Mouse (Mus musculus) forelimb bud, embryonic 11.5 days (tissue): Measurements from ENCODE around the gene Dag1.
A peak's percentile ranks its signal among the peaks of the same experiment; 100 is the strongest.
"Not testable (repeated sequence)": the region's sequence is repeated elsewhere in the genome, so short reads cannot be mapped to it uniquely, and the experiment has no call there.

Experiments used
- DNase-seq: peaks from one replicate; pipeline ENCODE4 v3.0.0-alpha.2; 2012; ENCODE audit warnings: low read depth, low spot score

The Dag1 gene

DNA sequence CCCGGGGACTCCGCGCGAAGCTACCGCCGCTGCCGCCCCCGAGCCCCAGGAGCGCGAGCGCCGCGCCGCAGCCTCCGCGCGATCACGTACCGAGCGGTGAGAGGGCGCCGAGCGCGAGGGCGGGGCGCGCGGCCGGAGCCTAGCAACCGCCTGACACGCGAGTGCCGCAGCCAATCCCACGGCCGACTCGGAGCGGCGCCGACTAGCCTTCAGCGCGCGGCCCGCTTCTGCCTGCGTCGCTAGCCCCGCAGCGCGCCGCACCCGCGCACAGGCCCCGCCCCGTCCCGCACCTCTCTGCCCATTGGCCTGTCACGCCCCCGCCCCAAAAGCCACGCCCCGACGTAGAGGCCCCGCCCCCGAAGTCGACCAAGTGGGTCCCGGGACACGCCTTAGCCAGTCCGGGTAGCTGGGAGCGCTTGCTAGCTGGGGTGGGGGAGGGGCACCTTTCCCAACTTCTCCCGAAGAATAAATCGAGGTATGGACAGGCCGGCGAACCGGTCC, at the start of gene Dag1:
TSS of gene Dag1 (minus strand) at position 269 of the 501 bp plus-strand sequence.
- peak; percentile 93 for DNase-seq

DNA sequence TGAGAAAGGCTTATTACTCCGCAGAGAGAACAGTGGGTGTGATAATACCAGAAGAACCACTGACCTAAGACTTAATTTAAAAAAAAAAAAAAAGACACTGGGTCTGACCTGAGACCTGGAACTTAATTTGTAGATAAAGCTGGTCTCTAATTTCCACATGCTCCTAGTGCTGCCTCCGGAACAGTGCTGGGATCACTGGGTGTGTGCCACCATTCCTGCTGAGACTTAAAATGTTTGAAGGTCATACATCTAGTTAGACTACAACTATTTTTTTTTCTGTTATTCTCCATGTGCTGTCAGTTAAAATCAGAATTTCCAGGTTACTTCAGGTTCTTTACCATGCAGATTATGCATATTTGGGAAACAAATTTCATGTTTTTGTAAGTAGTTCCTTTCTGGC, 44.4 kb upstream of the Dag1 start:
- no peak for DNase-seq

DNA sequence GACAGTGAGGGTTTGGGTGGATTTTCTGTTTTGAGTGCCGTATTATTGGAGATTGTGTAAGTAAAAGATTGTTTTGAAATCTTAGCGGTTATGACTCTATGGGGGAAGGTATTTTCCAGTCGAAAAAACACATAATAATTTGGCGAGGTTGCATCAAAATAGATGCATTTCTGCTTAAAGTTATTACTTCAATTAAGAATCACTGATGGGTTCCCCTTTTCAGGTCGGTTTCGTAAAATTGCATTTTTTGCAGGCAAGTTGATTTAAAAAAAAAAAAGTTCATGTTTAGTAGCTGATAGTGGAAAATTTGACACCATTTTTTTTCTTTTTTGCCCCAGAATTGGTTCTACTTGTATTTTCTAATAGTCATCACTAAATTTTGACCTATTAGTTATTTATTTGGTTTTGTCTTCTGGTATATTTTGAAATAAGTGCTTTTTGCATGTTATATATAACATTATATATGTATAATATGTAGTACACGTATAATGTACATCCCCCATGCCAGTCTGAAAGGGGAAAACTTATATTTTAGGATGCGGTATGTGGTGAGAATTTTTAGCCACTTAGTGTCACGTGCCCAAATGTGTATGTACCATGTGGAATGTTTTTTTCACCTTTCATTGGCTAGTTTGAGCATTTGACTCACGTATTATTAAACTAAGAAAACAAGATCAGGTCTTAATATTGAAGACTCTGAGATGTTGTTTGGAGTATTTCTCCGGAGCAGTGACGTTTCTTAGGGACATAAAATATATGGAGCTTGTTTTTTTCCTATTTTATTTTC, 43.5 kb upstream of the Dag1 start:
- no peak for DNase-seq

DNA sequence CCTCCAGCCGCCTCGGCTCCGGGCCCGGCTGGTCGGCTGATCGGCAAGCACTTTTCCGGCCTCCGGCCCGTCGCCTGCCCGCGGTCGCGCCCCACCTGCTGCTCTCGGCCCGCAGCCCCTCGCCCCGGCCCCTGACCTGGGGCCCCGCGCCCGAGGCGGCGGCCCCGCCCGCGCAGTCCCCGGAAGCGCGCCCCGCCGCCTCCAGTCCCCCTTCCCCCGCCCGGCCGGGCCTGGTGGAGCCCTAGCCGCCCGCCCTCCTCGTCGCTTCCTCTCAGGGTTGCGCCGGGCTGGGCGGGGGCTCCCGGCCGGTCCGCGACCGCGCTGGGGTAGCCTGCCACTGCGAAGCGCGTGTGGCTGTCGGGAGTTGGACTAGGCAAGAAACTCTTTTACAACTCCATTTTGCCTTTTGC, 42.8 kb upstream of the Dag1 start:
- DNase-seq = peak; percentile 38

DNA sequence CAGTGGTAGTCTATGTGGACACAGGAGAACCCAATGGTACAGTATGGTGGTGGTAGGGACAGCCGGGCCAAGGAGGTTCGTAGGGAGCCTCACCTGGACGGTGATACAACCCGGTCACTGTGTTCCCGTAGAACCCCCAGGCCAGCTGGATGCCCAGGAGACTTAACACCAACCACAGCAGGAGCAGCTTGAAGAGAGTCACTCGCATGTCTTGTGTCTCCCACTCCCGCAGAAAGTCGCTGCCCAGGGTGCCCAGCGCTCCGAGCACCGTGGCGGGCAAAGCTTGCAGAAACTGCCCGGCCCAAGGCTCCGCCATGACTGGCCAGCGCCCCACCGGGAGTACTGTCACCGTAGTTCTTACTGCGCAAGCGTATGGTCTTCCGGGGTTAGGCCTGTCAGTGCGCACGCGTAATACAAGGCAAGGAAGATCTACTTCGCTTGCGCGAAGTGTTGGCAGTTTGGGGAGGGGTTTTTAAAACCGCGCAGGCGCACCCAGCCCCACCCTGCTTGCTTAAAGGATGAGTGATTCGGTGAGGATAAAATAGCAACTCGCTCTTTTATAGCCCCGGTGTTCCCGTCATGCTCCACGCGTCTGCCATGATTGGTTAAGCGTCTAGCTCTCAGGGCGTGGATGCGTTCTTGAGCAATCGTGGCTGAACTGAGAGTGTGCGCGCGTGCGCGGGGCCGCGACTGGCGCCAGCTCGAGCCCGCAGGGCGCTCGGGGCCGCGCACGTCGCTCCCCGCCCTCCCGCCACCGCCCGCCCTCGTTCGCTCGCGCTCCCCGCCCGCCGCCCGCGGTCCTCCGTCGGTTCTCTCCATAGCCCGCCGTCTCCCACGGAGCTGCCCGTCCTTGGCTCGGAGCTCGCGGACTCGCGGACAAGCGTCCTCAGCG, 42.1 kb upstream of the Dag1 start, which contains the start of the genes Rhoa and Tcta:
TSS of gene Rhoa (plus strand) at position 501 of the 892 bp plus-strand sequence.
TSS of gene Tcta (minus strand) at position 532 of the 892 bp plus-strand sequence.
- peak; percentile 100 for DNase-seq

DNA sequence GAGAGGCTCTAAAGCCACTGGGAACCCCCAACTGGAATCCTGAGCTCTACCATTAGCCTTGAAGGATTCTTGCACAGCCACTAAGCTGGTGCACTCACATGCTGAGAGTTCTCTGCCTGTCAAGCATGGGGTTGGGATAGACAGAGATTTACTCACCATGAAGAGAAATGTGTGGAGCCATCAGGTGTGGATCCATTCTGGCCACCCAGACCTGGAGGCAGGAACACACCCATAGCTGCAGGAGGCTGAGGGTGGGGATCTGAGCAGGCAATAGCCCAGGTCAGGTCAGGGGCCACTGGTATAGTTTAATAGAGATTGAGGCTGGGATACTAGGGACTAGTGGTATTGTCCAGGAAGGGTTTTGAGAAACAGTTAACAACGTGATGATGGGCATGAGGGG, 41.4 kb upstream of the Dag1 start:
- no peak for DNase-seq

DNA sequence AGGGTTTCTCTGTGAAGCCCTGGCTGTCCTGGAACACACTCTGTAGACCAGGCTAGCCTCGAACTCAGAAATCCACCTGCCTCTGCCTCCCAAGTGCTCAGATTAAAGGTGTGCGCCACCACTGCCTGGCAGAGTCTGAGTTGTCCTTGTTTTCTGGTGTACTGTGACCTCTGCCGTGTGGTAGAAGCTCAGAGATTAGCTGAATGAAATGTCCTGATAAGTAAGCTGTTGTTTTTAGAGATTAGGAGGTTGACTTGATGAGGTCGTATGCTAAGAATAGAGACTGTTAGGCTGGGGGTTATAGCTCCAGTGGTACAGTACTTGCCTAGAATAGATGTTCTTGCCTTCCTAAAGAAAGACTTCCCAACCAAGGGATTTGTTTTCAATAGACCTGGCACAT, 41.0 kb upstream of the Dag1 start:
- DNase-seq = no peak

DNA sequence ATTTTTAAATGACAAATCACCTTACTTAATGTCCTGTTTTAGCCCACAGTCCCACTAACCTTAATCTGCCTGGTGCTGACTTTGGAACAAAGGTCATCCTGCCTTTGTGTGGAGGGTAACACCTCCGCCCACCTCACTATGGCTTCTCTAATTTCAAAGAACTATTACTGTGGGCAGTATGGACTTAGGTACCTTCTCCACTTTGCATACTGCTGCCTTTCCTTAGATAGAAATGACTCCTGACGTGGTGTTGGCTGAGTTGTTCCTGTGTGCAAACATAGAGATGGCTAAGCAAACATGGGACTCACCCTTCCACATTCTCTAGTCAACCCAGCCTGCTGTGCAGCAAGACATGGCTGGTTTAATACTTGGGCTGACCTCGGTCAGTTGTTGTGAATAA, 38.1 kb upstream of the Dag1 start:
- DNase-seq = no peak

DNA sequence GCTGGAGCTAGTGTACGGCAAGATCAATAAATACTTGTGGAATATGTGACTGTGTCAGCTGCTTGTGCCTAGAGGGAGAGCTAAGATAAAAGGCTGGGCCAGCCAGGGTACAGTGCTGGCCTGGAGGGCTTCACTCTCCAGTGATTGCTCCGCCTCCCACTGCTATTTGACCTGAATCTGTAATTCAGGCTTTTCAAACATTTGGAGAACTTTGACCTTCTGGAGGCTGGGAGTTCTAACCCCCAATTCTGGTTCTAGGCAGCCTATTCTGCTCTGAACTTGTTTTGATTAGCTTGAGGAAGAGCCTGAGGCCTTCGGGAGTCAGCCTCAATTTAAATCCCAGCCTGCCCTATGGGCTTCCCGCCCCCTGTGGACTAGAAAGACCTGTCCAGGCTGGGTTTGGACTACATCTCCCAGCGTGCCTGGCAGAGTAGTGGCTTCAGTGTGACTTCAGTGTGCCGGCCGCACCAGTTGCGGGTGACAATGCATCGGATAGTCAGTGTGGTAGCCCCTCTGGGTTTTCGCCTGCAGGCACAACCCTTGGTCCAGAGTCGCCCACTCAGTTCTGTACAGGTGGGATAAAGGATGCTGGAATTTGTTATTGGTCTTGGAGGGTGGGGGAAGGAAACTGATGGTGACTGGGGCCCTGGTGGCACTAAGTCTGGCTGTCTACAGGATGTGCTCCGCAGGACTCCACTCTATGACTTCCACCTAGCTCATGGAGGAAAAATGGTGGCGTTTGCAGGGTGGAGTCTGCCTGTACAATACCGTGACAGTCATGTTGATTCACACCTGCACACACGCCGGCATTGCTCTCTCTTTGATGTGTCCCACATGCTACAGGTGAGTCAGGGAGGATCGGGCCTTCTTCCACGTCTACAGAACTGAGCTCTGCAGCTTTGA, 32.9 kb upstream of the Dag1 start, which contains the start of gene Amt:
TSS of gene Amt (plus strand) at position 401 of the 903 bp plus-strand sequence.
- peak; percentile 48 for DNase-seq

DNA sequence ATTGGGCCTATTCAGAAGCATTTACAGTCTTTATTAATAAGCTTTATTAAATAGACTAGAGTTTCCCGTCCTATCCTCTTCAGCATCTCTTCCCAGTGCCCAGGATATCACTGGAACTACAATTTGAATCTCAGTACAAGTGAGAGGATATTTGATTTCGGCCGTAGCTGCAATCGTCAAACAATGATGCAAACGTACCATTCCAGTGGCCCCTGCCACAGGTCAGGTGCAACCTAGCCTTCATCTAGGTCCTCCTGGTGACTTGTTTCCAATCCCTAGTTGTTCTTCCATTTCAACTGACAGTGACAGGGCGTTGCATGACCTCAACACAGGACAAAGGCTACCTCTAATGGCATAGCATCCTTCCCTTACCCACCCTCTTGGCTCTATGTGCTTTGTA, 27.0 kb upstream of the Dag1 start:
- no peak for DNase-seq

DNA sequence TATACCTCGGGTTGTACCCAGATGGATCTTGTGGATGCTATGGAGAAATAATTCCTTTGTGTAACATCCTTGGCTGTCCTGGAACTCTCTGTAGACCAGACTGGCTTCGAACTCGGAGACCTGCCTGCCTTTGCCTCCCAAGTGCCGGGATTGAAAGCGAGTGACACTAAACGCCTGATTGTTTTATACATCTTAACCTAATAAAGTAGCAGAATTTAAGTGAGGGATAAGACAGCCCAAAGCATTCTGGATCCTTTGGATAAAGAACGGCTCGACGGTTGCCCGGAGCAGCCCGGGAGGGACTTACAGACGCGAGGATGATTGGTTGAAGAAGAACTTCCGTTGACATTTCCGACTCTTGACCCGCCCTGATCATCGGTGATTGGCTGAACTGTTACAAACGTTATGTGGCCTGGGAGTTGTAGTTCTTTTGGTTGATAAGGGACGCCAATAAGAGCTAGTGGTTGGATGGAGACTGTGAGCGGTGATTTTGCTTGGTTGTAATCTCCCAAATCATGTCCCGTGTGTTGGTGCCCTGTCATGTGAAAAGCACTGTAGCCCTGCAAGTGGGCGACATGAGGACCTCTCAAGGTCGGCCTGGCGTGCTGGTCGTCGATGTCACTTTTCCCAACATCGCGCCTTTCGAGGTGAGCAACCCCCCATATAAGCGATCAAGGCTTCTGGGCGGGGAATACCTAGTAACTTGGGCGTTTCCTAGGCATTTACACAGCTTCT, 26.4 kb upstream of the Dag1 start, which contains the start of gene Nicn1:
TSS of gene Nicn1 (plus strand) at position 414 of the 735 bp plus-strand sequence.
- DNase-seq = peak; percentile 94

DNA sequence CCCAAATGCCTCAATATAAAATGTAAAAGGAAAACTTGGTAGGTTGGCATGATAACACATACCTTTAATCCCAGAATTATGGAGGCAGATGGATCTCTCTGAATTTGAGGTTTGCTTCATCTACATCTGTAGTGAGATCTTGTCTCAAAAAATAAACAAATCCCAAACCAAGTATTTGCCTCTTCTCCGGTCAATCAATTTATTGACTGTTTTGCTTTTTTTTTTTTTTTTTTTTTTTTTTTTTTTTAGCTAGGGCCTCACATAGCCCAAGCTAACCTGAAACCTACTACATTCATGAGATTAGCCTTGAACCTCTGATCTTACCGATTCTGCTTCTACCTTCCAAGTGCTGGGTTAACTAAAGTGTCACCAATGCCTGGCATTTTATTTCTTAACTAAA, 25.6 kb upstream of the Dag1 start:
- no peak for DNase-seq

DNA sequence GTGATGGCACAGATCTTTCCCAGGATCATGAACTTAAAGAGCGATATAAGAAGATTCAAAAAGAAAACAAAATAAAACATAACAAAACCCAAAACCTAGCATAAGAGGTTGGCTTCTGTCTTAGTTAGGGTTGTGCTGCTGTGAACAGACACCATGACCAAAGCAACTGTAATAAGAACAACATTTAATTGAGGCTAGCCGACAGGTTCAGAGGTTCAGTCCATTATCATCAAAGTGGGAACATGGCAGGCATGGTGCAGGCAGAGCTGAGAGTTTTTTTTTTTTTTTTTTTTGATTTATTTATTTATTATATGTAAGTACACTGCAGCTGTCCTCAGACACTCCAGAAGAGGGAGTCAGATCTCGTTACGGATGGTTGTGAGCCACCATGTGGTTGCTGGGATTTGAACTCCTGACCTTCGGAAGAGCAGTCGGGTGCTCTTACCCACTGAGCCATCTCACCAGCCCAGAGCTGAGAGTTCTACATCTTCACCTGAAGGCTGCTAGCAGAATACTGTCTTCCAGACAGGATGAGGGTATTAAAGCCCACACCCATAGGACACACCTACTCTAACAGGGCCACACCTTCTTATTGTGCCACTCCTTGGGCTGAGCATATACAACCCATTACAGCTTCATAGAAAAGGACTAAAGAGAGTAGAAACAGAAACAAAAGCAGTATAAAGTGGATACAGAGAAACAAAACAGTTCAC, 23.9 kb upstream of the Dag1 start:
- not testable (repeated sequence) for DNase-seq

DNA sequence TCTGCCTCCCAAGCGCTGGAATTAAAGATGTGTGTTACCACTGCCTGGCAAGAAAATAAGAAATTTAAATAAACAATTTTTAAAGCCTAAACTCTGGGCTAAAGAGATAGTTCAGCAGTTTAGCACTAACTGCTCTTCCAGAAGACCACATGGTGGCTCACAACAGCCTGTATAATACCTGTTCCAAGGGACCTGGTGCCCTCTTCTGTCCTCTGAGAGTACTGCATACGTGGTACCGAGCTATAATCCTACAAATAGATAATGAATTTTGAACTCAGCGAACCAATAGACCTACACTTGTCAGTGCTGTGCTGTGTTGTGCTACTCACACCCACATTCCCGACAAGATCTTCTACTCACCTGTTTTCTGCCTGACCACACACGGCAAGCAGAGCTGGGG, 20.7 kb upstream of the Dag1 start:
- peak; percentile 72 for DNase-seq

DNA sequence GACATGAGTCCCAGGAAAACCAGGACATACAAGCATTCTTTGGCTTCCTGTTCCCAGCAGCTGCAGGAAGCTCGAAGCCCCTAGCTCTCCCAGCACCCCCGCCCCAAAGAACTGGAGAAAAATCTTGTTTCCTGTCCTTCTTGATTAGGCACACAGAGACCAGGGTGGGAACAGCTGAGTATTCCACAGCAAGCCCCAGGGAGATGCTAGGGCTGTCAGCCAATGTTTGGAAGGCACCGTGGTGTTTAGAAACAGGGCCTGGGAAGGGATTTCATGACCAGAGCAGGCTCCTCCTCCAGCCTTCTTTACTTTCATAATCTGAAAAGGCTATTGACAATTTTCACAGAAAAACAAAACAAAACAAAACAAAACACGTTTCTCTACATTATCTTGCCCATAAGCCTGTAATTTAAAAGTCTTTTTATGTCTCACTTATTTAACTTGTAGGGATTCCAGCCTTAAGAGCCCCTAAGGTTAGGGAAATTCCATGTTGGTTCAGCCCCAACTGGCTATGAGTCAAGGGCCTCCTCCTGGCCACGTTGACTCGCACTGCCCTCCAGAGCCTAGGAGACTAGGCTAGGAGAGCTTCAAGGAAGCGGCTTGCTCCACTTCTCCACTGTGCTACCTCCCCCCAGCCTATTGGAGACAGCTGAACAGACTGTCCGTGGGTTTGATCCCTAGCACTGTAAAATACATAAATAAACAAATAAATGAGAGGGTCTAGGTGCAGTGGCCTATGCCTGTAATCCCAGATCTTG, 16.5 kb upstream of the Dag1 start:
- DNase-seq = no peak

DNA sequence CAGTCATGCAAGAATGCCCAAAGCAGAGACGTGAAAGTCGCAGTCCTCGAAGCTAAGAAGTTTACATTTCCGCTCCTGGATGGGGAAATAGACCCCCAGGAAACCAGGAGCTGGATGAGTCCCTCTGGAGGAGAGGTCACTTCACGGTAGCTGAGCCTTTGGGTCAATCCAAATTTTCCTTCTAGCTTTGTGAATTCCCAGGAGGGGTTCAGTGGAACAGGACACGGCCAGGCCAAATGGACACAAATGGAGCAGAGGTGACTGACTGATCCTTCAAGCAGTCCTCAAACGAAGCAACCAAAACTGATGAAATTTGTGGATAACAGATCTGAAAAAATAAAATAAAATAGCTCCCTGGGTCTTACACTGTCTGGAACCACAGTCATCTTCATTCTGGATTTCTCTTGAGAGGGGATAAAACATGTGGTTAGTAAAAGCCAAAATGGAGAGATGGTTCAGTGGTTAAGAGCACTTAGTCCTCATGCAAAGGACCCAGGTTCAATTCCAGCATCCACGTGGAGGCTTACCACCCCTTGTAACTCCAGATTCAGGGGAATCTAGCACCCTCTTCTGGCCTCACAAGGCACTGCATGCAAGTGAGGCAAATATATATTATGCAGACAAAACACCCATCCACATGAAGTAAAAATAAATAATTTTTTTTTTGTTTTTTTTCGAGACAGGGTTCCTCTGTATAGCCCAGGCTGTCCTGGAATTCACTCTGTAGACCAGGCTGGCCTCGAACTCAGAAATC, 15.1 kb upstream of the Dag1 start:
- no peak for DNase-seq

DNA sequence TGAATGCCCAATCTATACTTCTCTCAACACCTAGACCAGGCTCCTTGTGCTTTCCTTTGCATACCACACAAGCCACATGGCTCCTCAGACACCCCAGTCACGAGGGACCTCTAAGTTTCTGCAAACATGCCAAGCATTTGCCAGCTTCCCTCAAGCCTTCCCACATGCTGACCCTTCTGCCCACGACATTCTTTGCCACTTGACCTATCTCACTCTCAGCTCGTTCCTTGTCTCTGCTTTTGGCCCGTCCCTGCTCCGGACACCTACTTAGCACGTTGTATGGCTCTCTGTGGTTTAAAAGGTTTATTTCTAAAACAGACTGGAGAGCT, 11.5 kb upstream of the Dag1 start:
- DNase-seq = no peak
